Mouse (Mus musculus) limb, embryonic 11.5 days (tissue): ENCODE results near the gene Sptlc2. TPM values are rescaled to one million over a fixed set of nuclear protein-coding genes. Genes with fewer than 3 reads are reported as not detected.

Source experiments
- ATAC-seq: fragments of 200-750 bp; cut with Nextera tagmentation; 2 replicates; pipeline ENCODE4 v1.8.0; 2017; ENCODE audit warnings: low read depth; ENCODE audit not compliant: insufficient number of reproducible peaks, low FRiP score, low TSS enrichment
- DNase-seq: peaks from one replicate; pipeline ENCODE4 v3.0.0-alpha.2; 2015; ENCODE audit warnings: low spot score
- H3K27ac ChIP-seq: fragments of 300-500 bp; sonication (generic); replicated peaks from 2 replicates; pipeline ENCODE4 v1.5.1; 2014; ENCODE audit warnings: low read depth, mild to moderate bottlenecking, low read length
- H3K27me3 ChIP-seq: fragments of 300-500 bp; sonication (generic); 2 replicates; pipeline ENCODE4 v1.6.1; 2014; ENCODE audit warnings: mild to moderate bottlenecking, low read length, mixed read lengths; ENCODE audit not compliant: control insufficient read depth, insufficient read depth
- H3K36me3 ChIP-seq: fragments of 300-500 bp; sonication (generic); 2 replicates; pipeline ENCODE4 v1.6.1; 2014; ENCODE audit warnings: mild to moderate bottlenecking, low read length, moderate library complexity, mixed read lengths; ENCODE audit not compliant: control insufficient read depth, insufficient read depth
- H3K4me1 ChIP-seq: fragments of 300-500 bp; sonication (generic); 2 replicates; pipeline ENCODE4 v1.6.1; 2014; ENCODE audit warnings: low read length, mixed read lengths; ENCODE audit not compliant: control insufficient read depth, insufficient read depth
- H3K4me2 ChIP-seq: fragments of 300-500 bp; sonication (generic); 2 replicates; pipeline ENCODE4 v1.6.1; 2014; ENCODE audit warnings: low read depth, mild to moderate bottlenecking, moderate library complexity; ENCODE audit not compliant: severe bottlenecking
- H3K4me3 ChIP-seq: fragments of 300-500 bp; sonication (generic); 2 replicates; pipeline ENCODE4 v1.5.1; 2014; ENCODE audit warnings: low read depth, low read length
- H3K9ac ChIP-seq: fragments of 300-500 bp; sonication (generic); 2 replicates; pipeline ENCODE4 v1.6.1; 2014; ENCODE audit warnings: mild to moderate bottlenecking, low read length
- H3K9me3 ChIP-seq: fragments of 300-500 bp; sonication (generic); 2 replicates; pipeline ENCODE4 v1.6.1; 2016; ENCODE audit warnings: low read length; ENCODE audit not compliant: control insufficient read depth
- WGBS: fragments of 180-500 bp; shearing (Covaris S2); extraction: QIAGEN DNeasy Blood & Tissue Kit; methylation state at CpG from one replicate; pipeline ENCODE4 v1.1.7; 2014; 5-methylcytosine and 5-hydroxymethylcytosine counted together
- polyA plus RNA-seq: library from polyadenylated mRNA; unstranded; fragments of >200 nt; fragmentation: Nextera tagmentation; extraction: Ambion mirVana; gene quantifications from 2 replicates; pipeline ENCODE4 v1.2.1, GENCODE M21; 2014

Sptlc2 gene
- polyA plus RNA-seq, 1 experiment from 2014 or later = 63.4 TPM

DNA sequence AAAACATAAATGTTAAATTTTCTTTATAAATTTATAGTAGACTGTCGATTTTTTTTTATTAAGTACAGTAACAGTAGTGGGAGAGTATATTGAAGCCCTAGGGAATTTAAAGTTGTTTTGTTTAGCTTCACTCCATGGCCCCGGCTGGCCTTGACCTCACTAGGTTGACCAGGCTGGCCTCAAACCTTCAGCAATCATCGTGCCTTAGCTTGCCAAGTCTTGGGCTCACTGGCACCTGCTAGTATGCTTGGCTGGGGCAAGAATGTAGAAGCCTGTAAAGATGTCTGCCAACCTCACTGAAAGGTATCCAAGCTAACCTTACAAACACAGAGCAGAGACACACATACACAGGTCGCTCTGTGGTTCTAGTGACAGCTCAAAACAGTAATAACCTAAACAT is 55.6 kb downstream of the Sptlc2 start:
- H3K27ac ChIP-seq = no peak overlapping the region
- H3K27me3 ChIP-seq = no peaks in the 10 kb centered on the region
- H3K36me3 ChIP-seq = no peaks in the 10 kb centered on the region
- H3K4me2 ChIP-seq = no peak overlapping the region
- H3K4me3 ChIP-seq = no peak overlapping the region
- peaks cover 11% of the 10 kb centered on the region; the same call in 1 of the 2 replicates for H3K4me1 ChIP-seq
- ATAC-seq (no peak), DNase-seq (no peak)
- 86% methylated on average over 4 of the region's 4 CpGs for WGBS
- no peaks in the 10 kb centered on the region for H3K9me3 ChIP-seq
- no peak overlapping the region for H3K9ac ChIP-seq

DNA sequence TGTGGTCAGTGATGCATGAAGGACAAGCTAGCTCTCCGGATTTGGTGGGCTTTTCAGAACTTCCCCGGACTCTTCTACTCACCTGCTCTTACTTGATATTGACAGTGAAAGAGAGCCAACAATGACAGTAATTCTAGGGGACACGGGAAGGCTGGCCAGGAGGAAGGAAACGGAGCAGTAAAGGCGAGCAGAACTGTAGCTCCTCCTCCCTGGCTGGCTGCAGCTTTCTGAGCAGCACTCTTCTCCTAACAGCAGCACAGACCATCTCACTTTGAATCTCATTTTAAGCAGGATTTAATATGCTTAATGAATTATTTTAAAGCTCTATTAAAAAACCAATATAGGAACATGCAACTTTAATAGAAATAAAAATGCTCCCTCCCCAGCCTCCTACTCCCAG is 56.2 kb downstream of the Sptlc2 start:
- Histone ChIP-seq H3K9ac (no peak overlapping the region), H3K4me1 (peaks cover 11% of the 10 kb centered on the region; the same call in 1 of the 2 replicates), H3K27ac (no peak overlapping the region), H3K4me2 (no peak overlapping the region), H3K4me3 (no peak overlapping the region), H3K36me3 (no peaks in the 10 kb centered on the region), H3K27me3 (no peaks in the 10 kb centered on the region), H3K9me3 (no peaks in the 10 kb centered on the region)
- ATAC-seq (no peak), DNase-seq (no peak)
- 48% methylated on average over 5 of the region's 5 CpGs for WGBS

DNA sequence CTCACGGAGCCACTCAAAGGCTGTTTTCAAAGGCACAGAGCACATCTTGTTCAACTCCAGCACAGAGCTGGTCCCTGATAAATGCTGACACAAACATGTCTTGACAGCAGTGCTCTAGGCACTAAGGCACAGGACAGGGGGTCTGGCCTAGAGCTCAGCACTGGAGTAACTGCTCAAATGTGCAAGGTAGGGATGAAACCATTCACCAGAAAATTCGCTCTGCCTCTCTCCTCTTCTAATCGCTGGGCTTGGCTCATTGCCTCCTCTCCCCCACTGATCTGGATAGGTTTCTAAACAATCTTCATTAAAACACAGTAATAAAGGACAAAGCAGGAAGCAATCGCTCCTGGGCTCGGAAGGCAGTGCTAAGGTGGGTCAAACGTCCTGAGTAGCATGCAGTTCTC is 57.1 kb downstream of the Sptlc2 start:
- ATAC-seq (no peak), DNase-seq (peak; percentile 25)
- no peaks in the 10 kb centered on the region for H3K36me3 ChIP-seq
- 25% methylated on average over 6 of the region's 6 CpGs for WGBS
- H3K9me3 ChIP-seq = no peaks in the 10 kb centered on the region
- no peak overlapping the region for H3K9ac ChIP-seq
- H3K4me3 ChIP-seq = no peak overlapping the region
- H3K27ac ChIP-seq = no peak overlapping the region
- H3K4me2 ChIP-seq = no peak overlapping the region
- H3K4me1 ChIP-seq = peaks cover 11% of the 10 kb centered on the region; the same call in 1 of the 2 replicates
- no peaks in the 10 kb centered on the region for H3K27me3 ChIP-seq

DNA sequence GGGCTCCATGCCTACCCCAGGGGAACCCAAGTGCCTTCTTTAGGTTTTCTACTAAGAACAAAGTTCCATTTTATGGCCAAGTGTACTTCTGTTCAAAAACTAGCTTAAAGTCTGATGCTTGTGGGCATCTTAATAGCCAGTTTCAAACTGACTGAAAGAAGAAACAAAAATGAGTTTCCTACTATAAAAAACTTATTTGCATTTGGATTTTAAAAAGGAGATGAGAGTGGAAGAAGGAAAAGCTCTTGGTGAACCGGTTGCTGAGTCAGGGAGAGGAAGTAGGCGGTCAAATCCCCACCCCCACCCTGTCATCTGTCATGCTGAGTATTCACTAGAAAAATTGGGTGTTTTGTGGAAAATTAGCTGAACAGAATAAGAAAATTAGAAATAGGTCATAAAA is 57.9 kb downstream of the Sptlc2 start:
- WGBS = 42% methylated on average over 2 of the region's 2 CpGs
- no peak overlapping the region for H3K4me3 ChIP-seq
- ATAC-seq = no peak
- no peak overlapping the region for H3K27ac ChIP-seq
- no peaks in the 10 kb centered on the region for H3K9me3 ChIP-seq
- no peak for DNase-seq
- H3K9ac ChIP-seq = no peak overlapping the region
- no peaks in the 10 kb centered on the region for H3K27me3 ChIP-seq
- H3K4me2 ChIP-seq = no peak overlapping the region
- no peaks in the 10 kb centered on the region for H3K36me3 ChIP-seq
- peaks cover 11% of the 10 kb centered on the region; the same call in 1 of the 2 replicates for H3K4me1 ChIP-seq

DNA sequence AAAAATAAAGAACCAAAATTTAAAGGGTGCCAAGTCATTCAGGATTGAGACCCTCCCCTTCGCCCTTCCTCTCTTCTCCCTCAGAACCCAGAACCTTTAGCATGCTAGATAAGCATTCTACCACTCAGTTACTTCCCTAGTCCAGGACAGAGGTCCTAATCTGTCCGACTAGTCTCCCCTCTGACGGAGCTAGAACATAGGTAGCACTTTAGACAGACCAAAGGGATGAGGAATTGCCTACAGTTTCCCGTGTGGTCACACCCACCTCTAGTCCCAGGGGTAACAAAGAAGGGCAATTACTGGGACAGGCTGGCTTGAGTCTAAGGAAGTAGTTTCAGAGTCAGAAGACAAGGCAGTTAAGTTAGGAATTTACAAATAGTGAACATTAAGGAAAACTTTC is 60.1 kb downstream of the Sptlc2 start:
- H3K36me3 ChIP-seq = no peaks in the 10 kb centered on the region
- H3K4me2 ChIP-seq = no peak overlapping the region
- H3K4me1 ChIP-seq = peaks cover 11% of the 10 kb centered on the region; the same call in 1 of the 2 replicates
- ATAC-seq (no peak), DNase-seq (no peak)
- H3K4me3 ChIP-seq = no peak overlapping the region
- no peak overlapping the region for H3K9ac ChIP-seq
- 42% methylated on average over 4 of the region's 4 CpGs for WGBS
- H3K27ac ChIP-seq = no peak overlapping the region
- H3K27me3 ChIP-seq = no peaks in the 10 kb centered on the region
- no peaks in the 10 kb centered on the region for H3K9me3 ChIP-seq

DNA sequence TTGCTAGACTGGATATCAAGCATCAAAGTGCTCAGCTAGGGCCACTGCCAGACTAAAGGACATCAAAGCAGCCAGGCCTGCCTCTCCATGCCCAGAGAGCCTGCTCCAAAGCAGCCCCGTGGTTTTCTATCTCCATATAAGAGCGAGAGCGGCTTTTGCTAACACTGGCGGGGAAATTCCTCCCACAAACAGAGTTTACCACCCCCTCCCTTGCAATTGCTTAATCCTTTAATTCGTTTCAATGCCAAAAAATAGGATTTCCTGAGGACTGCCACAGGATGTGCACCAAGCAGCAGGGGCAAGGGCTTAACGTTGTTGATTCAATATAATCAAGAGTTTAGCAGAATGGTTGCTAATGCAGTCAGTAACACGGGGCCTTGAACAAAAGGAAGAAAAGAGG is 60.5 kb downstream of the Sptlc2 start:
- DNase-seq = peak; percentile 23
- H3K4me2 ChIP-seq = no peak overlapping the region
- ATAC-seq = no peak
- peaks cover 11% of the 10 kb centered on the region; the same call in 1 of the 2 replicates for H3K4me1 ChIP-seq
- no peak overlapping the region for H3K27ac ChIP-seq
- no peaks in the 10 kb centered on the region for H3K27me3 ChIP-seq
- H3K9me3 ChIP-seq = no peaks in the 10 kb centered on the region
- H3K4me3 ChIP-seq = no peak overlapping the region
- WGBS = 13% methylated on average over 7 of the region's 7 CpGs
- H3K36me3 ChIP-seq = no peaks in the 10 kb centered on the region
- no peak overlapping the region for H3K9ac ChIP-seq

DNA sequence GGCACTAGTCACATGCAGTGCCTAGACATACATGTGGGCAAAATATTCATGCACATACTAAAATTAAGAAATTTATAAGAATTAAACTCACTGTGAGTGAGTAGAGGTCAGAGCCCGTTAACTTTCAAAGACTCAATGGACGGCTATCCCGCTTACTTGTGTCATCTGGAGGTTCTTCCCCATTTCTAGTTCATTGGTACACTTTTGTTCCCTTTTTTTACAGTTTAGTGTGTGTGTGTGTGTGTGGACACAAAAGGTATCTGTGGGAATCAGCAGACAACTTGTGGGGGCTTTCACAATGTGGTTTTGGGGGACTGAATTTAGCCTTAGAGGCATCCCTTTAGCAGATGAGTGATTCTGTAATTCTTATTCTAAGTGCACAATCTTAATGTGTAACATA is 62.7 kb downstream of the Sptlc2 start:
- no peaks in the 10 kb centered on the region for H3K36me3 ChIP-seq
- H3K4me3 ChIP-seq = no peak overlapping the region
- H3K27ac ChIP-seq = no peak overlapping the region
- no peaks in the 10 kb centered on the region for H3K9me3 ChIP-seq
- no peak overlapping the region for H3K9ac ChIP-seq
- H3K27me3 ChIP-seq = no peaks in the 10 kb centered on the region
- DNase-seq (no peak), ATAC-seq (no peak)
- WGBS = 90% methylated on average over 3 of the region's 3 CpGs
- H3K4me2 ChIP-seq = no peak overlapping the region
- H3K4me1 ChIP-seq = peaks cover 6% of the 10 kb centered on the region; the same call in 1 of the 2 replicates

DNA sequence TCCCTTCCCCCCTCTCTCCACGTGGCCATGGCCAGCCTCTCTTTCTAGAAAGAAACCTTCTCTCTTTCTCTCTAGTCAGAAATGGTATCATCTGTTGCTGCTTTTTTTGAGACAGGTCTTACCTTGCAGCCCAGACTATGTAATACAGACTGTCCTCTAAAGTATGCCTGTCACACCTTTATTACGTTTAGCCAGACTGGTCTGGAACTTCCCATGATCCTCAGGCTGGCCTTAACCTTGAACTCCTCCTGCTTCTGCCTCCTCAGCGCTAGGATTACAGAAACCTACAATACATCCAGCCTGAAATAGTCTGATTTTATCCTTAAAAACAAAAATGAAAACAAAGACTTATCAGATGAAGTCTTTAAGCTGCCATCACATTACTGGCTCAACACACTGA is 68.9 kb downstream of the Sptlc2 start:
- Histone ChIP-seq H3K27me3 (no peaks in the 10 kb centered on the region), H3K4me3 (no peak overlapping the region), H3K4me1 (no peaks in the 10 kb centered on the region), H3K9ac (no peak overlapping the region), H3K36me3 (no peaks in the 10 kb centered on the region), H3K4me2 (no peak overlapping the region), H3K9me3 (no peaks in the 10 kb centered on the region), H3K27ac (no peak overlapping the region)
- 86% methylated on average over 3 of the region's 3 CpGs for WGBS
- no peak for ATAC-seq
- no peak for DNase-seq

DNA sequence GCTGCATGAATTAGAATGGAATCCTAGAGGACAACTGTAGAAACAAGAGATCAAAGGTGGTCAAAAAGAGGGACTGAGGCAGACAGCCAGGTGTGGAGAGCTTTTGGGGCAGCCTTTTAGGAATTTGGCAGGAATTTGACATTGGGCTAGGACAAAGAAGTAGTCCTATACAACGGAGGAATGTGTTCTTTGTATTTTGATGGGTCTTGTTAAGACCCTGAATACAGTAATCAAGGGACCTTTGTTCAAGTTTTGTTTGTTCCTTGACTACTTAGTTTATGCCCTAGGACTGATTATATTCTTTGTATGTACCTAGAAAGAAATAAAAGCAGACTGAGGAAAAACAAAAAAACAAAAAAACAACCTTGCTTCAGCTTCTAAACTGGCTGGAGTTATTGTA is 70.2 kb downstream of the Sptlc2 start:
- DNase-seq = no peak
- Histone ChIP-seq H3K27ac (no peak overlapping the region), H3K27me3 (no peaks in the 10 kb centered on the region), H3K9ac (no peak overlapping the region), H3K4me3 (no peak overlapping the region), H3K4me2 (no peak overlapping the region), H3K9me3 (no peaks in the 10 kb centered on the region), H3K36me3 (no peaks in the 10 kb centered on the region), H3K4me1 (no peaks in the 10 kb centered on the region)
- no peak for ATAC-seq
- 74% methylated on average over 1 of the region's 1 CpGs for WGBS
